Mouse (Mus musculus): ENCODE measurements around the gene Col4a4.
A peak's percentile ranks its signal among the peaks of the same experiment; 100 is the strongest.

Col4a4 gene

GRCm38 (mm10) chr1:82476256-82476655 is 110.4 kb downstream of the Col4a4 start:
- DNase-seq (ENCODE audit: low read depth, low spot score), result peak; percentile 23

GRCm38 (mm10) chr1:82475821-82476220 is 110.8 kb downstream of the Col4a4 start:
- no peak for DNase-seq (ENCODE audit: low read depth, low spot score)

- no peak for DNase-seq (ENCODE audit: low read depth, low spot score)
Observed at GRCm38 (mm10) chr1:82475254-82475653, 111.4 kb downstream of the Col4a4 start.

- no peak for DNase-seq (ENCODE audit: low read depth, low spot score)
Observed at GRCm38 (mm10) chr1:82474461-82474961, 112.1 kb downstream of the Col4a4 start.

GRCm38 (mm10) chr1:82473467-82473866 is 113.2 kb downstream of the Col4a4 start:
- DNase-seq (ENCODE audit: low read depth, low spot score), result no peak

- DNase-seq (ENCODE audit: low read depth, low spot score), result no peak
Observed at GRCm38 (mm10) chr1:82470516-82471225, 116.0 kb downstream of the Col4a4 start.

- DNase-seq (ENCODE audit: low read depth, low spot score), result no peak
Observed at GRCm38 (mm10) chr1:82468872-82469271, 117.8 kb downstream of the Col4a4 start.

GRCm38 (mm10) chr1:82465321-82465853 is 121.3 kb downstream of the Col4a4 start:
- no peak for DNase-seq (ENCODE audit: low read depth, low spot score)

- no peak for DNase-seq (ENCODE audit: low read depth, low spot score)
Observed at GRCm38 (mm10) chr1:82461041-82461440, 125.6 kb downstream of the Col4a4 start.

GRCm38 (mm10) chr1:82459926-82460325 is 126.7 kb downstream of the Col4a4 start:
- no peak for DNase-seq (ENCODE audit: low read depth, low spot score)

GRCm38 (mm10) chr1:82459350-82459749 is 127.3 kb downstream of the Col4a4 start:
- no peak for DNase-seq (ENCODE audit: low read depth, low spot score)

GRCm38 (mm10) chr1:82454031-82454430 is 132.6 kb downstream of the Col4a4 start:
- no peak for DNase-seq (ENCODE audit: low read depth, low spot score)

GRCm38 (mm10) chr1:82451927-82452651 is 134.6 kb downstream of the Col4a4 start:
- DNase-seq (ENCODE audit: low read depth, low spot score), result no peak

- no peak for DNase-seq (ENCODE audit: low read depth, low spot score)
Observed at GRCm38 (mm10) chr1:82449851-82450250, 136.8 kb downstream of the Col4a4 start.

GRCm38 (mm10) chr1:82446049-82446448 is 140.6 kb downstream of the Col4a4 start:
- DNase-seq (ENCODE audit: low read depth, low spot score), result no peak

GRCm38 (mm10) chr1:82443517-82443916 is 143.1 kb downstream of the Col4a4 start:
- DNase-seq (ENCODE audit: low read depth, low spot score), result no peak

GRCm38 (mm10) chr1:82440123-82440522 is 146.5 kb downstream of the Col4a4 start:
- DNase-seq (ENCODE audit: low read depth, low spot score), result no peak

- no peak for DNase-seq (ENCODE audit: low read depth, low spot score)
Observed at GRCm38 (mm10) chr1:82437273-82437672, 149.4 kb downstream of the Col4a4 start.

- DNase-seq (ENCODE audit: low read depth, low spot score), result no peak
Observed at GRCm38 (mm10) chr1:82433649-82434005, 153.0 kb downstream of the Col4a4 start.

- peak; percentile 57 for DNase-seq (ENCODE audit: low read depth, low spot score)
Observed at GRCm38 (mm10) chr1:82432919-82433648, 153.6 kb downstream of the Col4a4 start.

- no peak for DNase-seq (ENCODE audit: low read depth, low spot score)
Observed at GRCm38 (mm10) chr1:82429061-82429460, 157.6 kb downstream of the Col4a4 start.

- DNase-seq (ENCODE audit: low read depth, low spot score), result no peak
Observed at GRCm38 (mm10) chr1:82427729-82428128, 158.9 kb downstream of the Col4a4 start.
